Mouse (Mus musculus): ENCODE data around the gene Tfrc.

The Tfrc gene

DNA sequence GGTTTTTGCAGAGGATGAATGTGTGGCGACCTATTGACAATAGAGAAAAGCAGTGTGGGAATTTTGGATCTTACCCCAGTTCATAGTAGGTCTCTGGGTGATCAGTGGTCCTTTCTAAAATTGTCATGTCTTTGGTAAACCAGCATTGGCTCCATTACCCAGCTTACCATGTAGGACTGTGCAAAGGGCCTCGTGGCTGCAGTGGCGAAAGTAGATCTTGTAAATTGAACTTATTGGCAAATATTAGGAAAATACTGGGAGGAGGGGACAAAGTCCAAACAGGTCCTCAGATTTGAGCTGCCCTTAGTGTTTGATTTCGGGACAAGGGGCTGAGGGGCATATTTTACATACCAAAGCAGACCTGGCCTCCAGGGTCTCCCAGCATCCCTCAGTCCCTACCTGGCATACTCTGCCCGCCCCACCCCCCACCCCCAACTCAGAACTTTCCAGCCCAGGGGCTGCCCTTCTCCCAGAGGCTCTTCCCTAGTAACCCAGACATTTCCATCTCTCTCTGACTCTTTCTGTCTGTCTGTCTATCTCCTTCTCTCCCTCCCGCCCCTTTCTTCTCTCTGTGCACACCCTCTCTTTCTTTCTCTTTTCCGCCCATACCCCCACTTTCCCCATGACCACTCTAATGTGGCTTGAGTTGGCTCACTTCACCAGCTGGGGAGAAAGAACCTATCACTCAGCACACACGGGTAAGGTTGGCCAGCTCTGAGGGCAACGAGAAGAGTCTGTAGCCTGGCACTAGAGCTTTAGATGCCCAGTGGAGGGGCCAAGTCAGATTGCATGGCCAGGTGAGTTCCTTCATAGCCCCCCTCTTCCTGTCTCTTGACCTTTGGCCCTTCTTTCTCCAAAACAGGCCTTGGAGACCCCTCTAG, 58.2 kb downstream of the Tfrc start:
- in situ Hi-C loops (cut with MboI, MseI) = no loop called here

GRCm38 (mm10) chr16:32667552-32667872, 58.8 kb downstream of the Tfrc start:
- in situ Hi-C loops (cut with MboI, MseI) = no loop called here

DNA sequence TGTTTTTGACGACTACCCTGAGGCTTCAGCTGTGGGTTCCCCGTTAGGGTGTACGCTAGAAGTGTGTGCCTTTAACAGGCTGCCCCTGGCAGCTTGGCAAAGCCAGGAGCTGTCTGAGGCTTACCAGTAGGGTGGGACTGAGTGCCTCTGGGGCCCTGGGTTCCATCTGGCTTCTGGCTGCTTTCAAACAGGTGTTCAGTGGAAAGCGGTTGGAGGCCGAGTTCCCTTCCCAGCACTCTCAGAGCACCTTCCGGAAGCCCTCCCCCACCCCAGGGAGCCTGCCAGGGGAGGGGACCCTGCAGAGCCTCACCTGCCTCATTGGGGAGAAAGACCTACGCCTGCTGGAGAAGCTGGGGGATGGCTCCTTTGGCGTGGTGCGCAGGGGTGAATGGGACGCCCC, 59.3 kb downstream of the Tfrc start:
- in situ Hi-C loops (cut with MboI, MseI) = no loop called here

DNA sequence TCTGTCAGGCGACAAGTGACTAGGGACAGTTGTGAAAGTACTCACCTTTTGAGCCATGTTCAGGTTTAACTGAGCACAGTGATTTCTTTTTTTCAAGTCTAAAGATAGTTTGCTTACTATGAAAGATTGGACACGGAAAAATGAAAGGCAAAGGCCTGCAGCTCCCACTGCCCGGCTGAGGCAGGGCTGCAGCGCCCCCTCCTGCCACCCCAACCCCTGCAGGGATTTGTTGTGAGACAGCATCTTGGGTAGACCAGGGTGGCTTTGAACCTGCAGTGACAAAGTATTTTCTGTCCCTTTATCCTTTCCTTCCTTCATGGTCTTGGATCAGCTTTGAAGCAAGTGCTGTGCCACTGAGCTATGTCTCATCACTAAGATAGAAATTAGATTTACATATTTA, 59.8 kb downstream of the Tfrc start:
- in situ Hi-C loops (cut with MboI, MseI) = no loop called here

DNA sequence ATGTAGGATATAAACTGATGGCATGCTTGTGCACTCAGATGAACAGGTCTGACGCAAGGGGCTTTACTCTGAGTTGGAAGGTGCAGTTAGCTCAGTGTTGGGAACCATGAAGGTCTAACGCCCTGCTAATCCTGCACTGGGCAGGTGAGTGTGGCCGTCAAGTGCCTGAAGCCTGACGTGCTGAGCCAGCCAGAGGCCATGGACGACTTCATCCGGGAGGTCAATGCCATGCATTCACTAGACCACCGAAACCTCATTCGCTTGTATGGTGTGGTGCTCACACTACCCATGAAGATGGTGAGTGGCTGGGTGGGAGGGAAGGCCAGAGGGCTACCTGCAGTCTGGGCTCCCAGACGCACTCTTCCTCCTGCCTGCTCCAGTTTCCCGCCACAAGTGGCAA, 60.5 kb downstream of the Tfrc start:
- in situ Hi-C loops (cut with MboI, MseI) = no loop called here

DNA sequence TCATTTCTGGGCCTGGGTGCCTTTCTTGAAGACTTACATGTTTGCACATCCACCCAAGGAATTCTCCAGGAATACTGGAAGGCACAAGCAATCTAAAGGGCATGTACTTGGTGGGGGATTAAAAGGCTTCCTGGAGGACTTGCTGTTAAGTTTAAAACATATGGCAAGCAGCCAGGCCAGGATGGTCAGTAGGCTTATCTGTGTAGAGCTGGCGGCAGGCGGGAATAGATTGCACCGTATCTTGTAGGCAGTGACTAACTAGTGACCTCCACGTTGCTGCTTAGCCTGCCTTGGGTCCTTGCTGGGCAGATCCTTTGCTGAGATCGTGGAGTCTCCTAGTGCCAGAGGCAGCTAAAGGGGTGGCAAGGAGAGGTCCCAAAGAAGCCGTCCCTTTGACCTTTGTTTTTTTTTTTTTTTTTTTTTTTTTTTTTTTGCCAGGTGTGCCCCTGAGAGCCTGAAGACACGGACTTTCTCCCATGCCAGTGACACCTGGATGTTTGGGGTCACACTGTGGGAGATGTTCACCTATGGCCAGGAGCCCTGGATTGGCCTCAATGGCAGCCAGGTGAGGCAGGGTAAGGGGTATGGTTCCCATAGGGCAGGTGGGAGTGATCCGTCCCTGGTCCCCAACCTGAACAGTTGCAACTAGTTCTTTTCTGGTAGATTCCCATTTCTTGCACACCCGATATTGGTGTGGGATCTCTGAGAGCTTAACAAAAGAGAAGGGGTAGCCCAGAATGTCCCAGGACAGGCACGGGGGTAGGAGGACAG, 61.8 kb downstream of the Tfrc start:
- in situ Hi-C loops (cut with MboI, MseI) = no loop called here

GRCm38 (mm10) chr16:32671206-32671887, 62.6 kb downstream of the Tfrc start:
- in situ Hi-C loops (cut with MboI, MseI) = no loop called here

DNA sequence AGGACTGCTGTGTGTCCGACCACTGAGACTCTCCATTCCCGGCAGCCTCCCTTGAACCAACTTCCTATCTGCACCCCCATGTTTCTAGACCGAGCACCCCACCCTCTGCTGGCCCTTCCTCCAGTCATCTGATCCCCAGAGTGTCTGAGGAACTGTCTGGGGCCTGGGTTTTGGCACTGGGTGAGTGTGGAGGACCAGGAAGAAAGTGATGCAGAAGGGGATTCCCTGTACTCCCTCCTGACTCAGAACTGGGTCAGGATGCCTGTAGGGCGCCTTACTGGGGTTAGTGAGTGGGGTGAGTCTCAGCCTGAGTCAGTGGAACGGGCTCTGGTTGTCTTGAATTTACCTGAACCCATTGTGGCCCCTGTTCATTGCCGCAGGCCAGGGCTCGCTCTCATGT, 63.5 kb downstream of the Tfrc start:
- in situ Hi-C loops (cut with MboI, MseI) = no loop called here

DNA sequence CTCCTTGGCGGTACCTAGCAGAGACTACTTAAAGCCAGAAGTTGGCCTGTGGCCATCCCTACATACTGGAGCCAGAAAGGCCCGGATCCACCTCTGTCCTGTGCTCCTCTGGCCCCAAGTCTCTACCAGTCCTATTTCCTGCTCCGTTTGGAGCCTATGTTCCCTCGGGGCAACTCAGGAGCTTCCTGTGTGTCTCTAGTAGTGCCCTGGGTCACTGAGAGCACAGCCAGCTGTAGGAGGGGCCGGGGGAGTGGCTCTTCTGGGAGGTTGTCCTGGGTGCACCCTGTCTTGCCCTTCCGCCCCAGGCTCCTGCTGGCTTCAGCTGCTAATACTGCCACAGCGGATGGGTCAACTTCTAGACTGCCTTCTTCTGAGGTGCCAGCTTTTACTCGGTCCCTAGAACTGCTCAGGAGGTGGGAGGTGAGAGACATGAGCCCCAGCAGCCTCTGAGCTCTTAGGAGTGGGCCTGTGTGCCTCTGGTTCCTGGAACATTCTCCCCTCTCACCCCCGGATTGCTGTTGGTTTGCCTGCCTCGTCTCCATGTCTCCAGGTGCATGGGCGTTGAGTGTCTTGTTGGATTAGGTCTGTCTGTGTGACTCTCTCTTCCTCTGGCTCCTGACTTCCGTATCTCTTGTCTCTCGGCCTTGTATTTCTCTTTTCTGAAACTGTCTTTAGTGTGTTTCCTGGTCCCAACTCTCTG, 64.3 kb downstream of the Tfrc start:
- in situ Hi-C loops (cut with MboI, MseI) = no loop called here

GRCm38 (mm10) chr16:32674121-32674740, 65.5 kb downstream of the Tfrc start:
- in situ Hi-C loops (cut with MboI, MseI) = no loop called here

GRCm38 (mm10) chr16:32677040-32677700, 68.5 kb downstream of the Tfrc start:
- in situ Hi-C loops (cut with MboI, MseI) = loop anchor here (5.0 kb wide), 2 partner anchors 45 to 165 kb away; no protein-coding TSS in a partner anchor

DNA sequence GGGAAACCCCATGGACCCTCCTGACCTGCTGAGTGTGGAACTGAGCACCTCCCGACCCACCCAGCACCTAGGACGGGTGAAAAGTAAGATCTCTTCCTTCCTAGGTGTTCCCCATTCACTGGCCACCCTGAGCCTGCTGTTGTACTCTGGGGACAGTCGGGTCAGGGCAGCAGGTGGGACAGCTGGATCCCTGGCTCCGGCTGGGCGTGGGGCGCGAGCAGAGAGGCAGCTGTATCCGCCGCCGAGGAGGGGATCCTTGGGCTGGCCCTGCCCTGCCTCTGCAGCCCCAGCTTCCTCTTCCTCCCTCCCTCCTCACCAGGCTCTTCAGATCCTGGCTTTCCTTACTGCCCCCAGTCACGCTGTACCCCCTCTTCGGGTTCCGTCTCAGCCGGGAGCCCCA, 69.2 kb downstream of the Tfrc start:
- in situ Hi-C loops (cut with MboI, MseI) = loop anchor here (5.0 kb wide), 2 partner anchors 46 to 166 kb away; no protein-coding TSS in a partner anchor

DNA sequence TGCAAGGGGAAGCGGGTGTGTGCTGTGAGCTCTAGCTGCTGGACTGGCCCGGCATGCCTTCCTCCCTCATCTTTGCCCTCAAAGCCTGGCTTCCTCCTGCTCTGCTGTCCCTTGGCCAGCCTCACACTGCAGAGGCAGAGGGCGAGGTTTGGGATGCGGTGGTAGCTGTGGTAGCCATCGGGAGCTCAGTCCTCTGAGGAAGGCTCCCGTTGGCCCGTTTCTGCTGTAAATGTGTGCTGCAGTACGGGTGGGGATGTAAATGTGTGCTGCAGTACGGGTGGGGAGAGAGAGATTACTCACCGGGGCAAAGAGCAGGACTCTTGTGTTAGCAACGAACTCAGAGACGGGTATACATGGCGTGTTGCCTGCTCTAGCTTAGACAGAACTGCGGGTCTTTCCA, 70.1 kb downstream of the Tfrc start:
- in situ Hi-C loops (cut with MboI, MseI) = loop anchor here (5.0 kb wide), 2 partner anchors 47 to 167 kb away; no protein-coding TSS in a partner anchor

- in situ Hi-C loops (cut with MboI, MseI) = loop anchor here (5.0 kb wide), 3 partner anchors 33 to 168 kb away; no protein-coding TSS in a partner anchor
These were observed 71.3 kb downstream of the Tfrc start for GRCm38 (mm10) chr16:32679976-32680375.

DNA sequence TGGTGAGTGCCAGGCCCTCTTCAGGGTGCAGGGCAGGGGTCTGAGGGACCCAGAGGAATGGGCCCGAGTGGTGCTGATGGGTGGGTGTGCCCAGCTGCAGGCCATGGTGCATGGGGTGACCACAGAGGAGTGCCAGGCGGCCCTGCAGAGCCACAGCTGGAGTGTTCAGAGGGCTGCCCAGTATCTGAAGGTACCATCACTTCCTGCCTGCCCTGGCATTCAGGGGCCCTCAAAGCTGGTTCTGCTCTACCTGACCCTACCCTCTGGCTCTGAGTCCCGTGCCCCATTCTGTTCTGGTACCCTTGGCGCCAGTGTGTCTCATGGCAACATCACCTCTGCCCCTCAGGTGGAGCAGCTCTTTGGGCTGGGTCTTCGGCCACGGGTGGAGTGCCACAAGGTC, 72.1 kb downstream of the Tfrc start:
- in situ Hi-C loops (cut with MboI, MseI) = loop anchor here in 1 of 2 experiments (5.0 kb wide), 1 partner anchor 34 kb away; no protein-coding TSS in a partner anchor

DNA sequence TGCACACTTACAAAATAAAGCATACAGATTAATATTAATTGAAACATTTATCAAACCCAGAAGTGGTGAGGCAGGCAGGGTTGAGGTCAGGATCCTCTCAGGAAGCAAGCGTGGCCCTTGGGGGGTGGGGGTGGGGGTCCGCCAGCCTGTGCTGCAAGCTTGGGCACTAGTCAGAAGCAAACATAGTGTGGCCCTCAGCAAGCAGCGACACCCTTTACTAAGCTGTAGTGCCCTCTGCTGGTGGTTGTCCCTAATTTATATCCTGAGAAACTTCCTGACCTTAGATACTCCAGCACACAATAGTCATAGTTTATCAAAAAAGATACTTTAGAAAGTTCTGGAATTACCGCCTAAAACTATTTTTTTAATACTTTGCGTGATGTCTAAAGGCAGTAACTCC, 73.5 kb downstream of the Tfrc start:
- in situ Hi-C loops (cut with MboI, MseI) = loop anchor here in 1 of 2 experiments (5.0 kb wide), 1 partner anchor 35 kb away; no protein-coding TSS in a partner anchor
